Mouse (Mus musculus): ENCODE results near the gene Hivep3. TPM values are rescaled to one million over a fixed set of nuclear protein-coding genes. Genes with fewer than 3 reads are reported as not detected.

Gene Hivep3
- total and polyA plus RNA-seq, 3 experiments, result 5.1 to 8.2 (median 6.0) TPM

- TF ChIP-seq CTCF (IDR thresholded peaks at IDR 0.05), result no peak
- no peak for TF ChIP-seq POLR2A (IDR thresholded peaks at IDR 0.05; ENCODE audit: insufficient read depth, low read depth, low read length)
- TF ChIP-seq EP300 (IDR thresholded peaks at IDR 0.05; ENCODE audit: insufficient read depth, low read depth, low read length), result no peak
- 2% methylated on average over 40 of the region's 44 CpGs for WGBS
- no peak for DNase-seq
- Histone ChIP-seq H3K9ac (ENCODE audit: low read depth, low read length) (peak overlapping the region; percentile 89), H3K4me3 (peak overlapping the region; percentile 97), H3K4me1 (ENCODE audit: control insufficient read depth, insufficient read depth, low read length) (peaks cover 3% of the 10 kb centered on the region; the same call in 1 of the 2 replicates), H3K27me3 (ENCODE audit: control insufficient read depth, insufficient read depth, low read length) (no peaks in the 10 kb centered on the region), H3K27ac (peak overlapping the region; percentile 78), H3K36me3 (ENCODE audit: control insufficient read depth, insufficient read depth, low read length) (no peaks in the 10 kb centered on the region), H3K79me2 (replicated peaks; ENCODE audit: control insufficient read depth, insufficient read depth, low read length) (no peaks in the 10 kb centered on the region)
- intact Hi-C loops (cut with DNase I), result loop anchor here (2.0 to 5.0 kb wide), 2 partner anchors 73 to 192 kb away; no protein-coding TSS in a partner anchor
These were observed 358 bp downstream of the Hivep3 start for GRCm38 (mm10) chr4:119733942-119734341.

- WGBS, result 35% methylated on average over 4 of the region's 4 CpGs
- TF ChIP-seq POLR2A (IDR thresholded peaks at IDR 0.05; ENCODE audit: insufficient read depth, low read depth, low read length), result no peak
- TF ChIP-seq EP300 (IDR thresholded peaks at IDR 0.05; ENCODE audit: insufficient read depth, low read depth, low read length), result no peak
- no peak for TF ChIP-seq CTCF (IDR thresholded peaks at IDR 0.05)
- Histone ChIP-seq H3K27me3 (ENCODE audit: control insufficient read depth, insufficient read depth, low read length) (no peaks in the 10 kb centered on the region), H3K9ac (ENCODE audit: low read depth, low read length) (peak overlapping the region; percentile 89), H3K27ac (no peak overlapping the region; the same call in 1 of the 2 replicates), H3K4me1 (ENCODE audit: control insufficient read depth, insufficient read depth, low read length) (peaks cover 3% of the 10 kb centered on the region; the same call in 1 of the 2 replicates), H3K4me3 (peak overlapping the region; percentile 97), H3K79me2 (replicated peaks; ENCODE audit: control insufficient read depth, insufficient read depth, low read length) (no peaks in the 10 kb centered on the region), H3K36me3 (ENCODE audit: control insufficient read depth, insufficient read depth, low read length) (no peaks in the 10 kb centered on the region)
- intact Hi-C loops (cut with DNase I), result loop anchor here (5.0 kb wide), 1 partner anchor 192 kb away; no protein-coding TSS in a partner anchor
- no peak for DNase-seq
These were observed 768 bp downstream of the Hivep3 start for GRCm38 (mm10) chr4:119734352-119734751.

GRCm38 (mm10) chr4:119738641-119739040, 5.1 kb downstream of the Hivep3 start:
- DNase-seq, result peak; percentile 32 to 47

GRCm38 (mm10) chr4:119739301-119740062, 5.9 kb downstream of the Hivep3 start:
- TF ChIP-seq EP300 (IDR thresholded peaks at IDR 0.05; ENCODE audit: insufficient read depth, low read depth, low read length) (no peak), CTCF (IDR thresholded peaks at IDR 0.05) (no peak), POLR2A (IDR thresholded peaks at IDR 0.05; ENCODE audit: insufficient read depth, low read depth, low read length) (no peak)
- intact Hi-C loops (cut with DNase I), result no loop called here
- Histone ChIP-seq H3K27ac (no peak overlapping the region), H3K36me3 (ENCODE audit: control insufficient read depth, insufficient read depth, low read length) (no peaks in the 10 kb centered on the region), H3K79me2 (replicated peaks; ENCODE audit: control insufficient read depth, insufficient read depth, low read length) (no peaks in the 10 kb centered on the region), H3K4me1 (ENCODE audit: control insufficient read depth, insufficient read depth, low read length) (peaks cover 3% of the 10 kb centered on the region; the same call in 1 of the 2 replicates), H3K9ac (ENCODE audit: low read depth, low read length) (no peak overlapping the region), H3K4me3 (no peak overlapping the region), H3K27me3 (ENCODE audit: control insufficient read depth, insufficient read depth, low read length) (no peaks in the 10 kb centered on the region)
- WGBS, result 55% methylated on average over 9 of the region's 9 CpGs
- no peak for DNase-seq

More at GRCm38 (mm10) chr4:119738641-119739040, 5.1 kb downstream of the Hivep3 start:
- Histone ChIP-seq H3K4me3 (no peak overlapping the region), H3K27me3 (ENCODE audit: control insufficient read depth, insufficient read depth, low read length) (no peaks in the 10 kb centered on the region), H3K9ac (ENCODE audit: low read depth, low read length) (no peak overlapping the region), H3K36me3 (ENCODE audit: control insufficient read depth, insufficient read depth, low read length) (no peaks in the 10 kb centered on the region), H3K79me2 (replicated peaks; ENCODE audit: control insufficient read depth, insufficient read depth, low read length) (no peaks in the 10 kb centered on the region), H3K4me1 (ENCODE audit: control insufficient read depth, insufficient read depth, low read length) (peaks cover 3% of the 10 kb centered on the region; the same call in 1 of the 2 replicates), H3K27ac (no peak overlapping the region)
- WGBS, result 41% methylated on average over 4 of the region's 4 CpGs
- no peak for TF ChIP-seq POLR2A (IDR thresholded peaks at IDR 0.05; ENCODE audit: insufficient read depth, low read depth, low read length)
- no peak for TF ChIP-seq CTCF (IDR thresholded peaks at IDR 0.05)
- no peak for TF ChIP-seq EP300 (IDR thresholded peaks at IDR 0.05; ENCODE audit: insufficient read depth, low read depth, low read length)
- intact Hi-C loops (cut with DNase I), result no loop called here

- H3K27ac ChIP-seq, result no peak overlapping the region
- no peak overlapping the region for H3K4me3 ChIP-seq
- no peak overlapping the region for H3K9ac ChIP-seq (ENCODE audit: low read depth, low read length)
- intact Hi-C loops (cut with DNase I), result no loop called here
- no peak for DNase-seq
- WGBS, result 94% methylated on average over 2 of the region's 2 CpGs
- TF ChIP-seq EP300 (IDR thresholded peaks at IDR 0.05; ENCODE audit: insufficient read depth, low read depth, low read length) (no peak), POLR2A (IDR thresholded peaks at IDR 0.05; ENCODE audit: insufficient read depth, low read depth, low read length) (no peak), CTCF (IDR thresholded peaks at IDR 0.05) (no peak)
- peaks cover 8% of the 10 kb centered on the region for H3K4me1 ChIP-seq (ENCODE audit: control insufficient read depth, insufficient read depth, low read length)
- no peaks in the 10 kb centered on the region for H3K36me3 ChIP-seq (ENCODE audit: control insufficient read depth, insufficient read depth, low read length)
- no peaks in the 10 kb centered on the region for H3K27me3 ChIP-seq (ENCODE audit: control insufficient read depth, insufficient read depth, low read length)
- H3K79me2 ChIP-seq (replicated peaks; ENCODE audit: control insufficient read depth, insufficient read depth, low read length), result no peaks in the 10 kb centered on the region
These were observed 14.8 kb downstream of the Hivep3 start for GRCm38 (mm10) chr4:119748341-119748740.

GRCm38 (mm10) chr4:119750157-119750556, 16.6 kb downstream of the Hivep3 start:
- no peaks in the 10 kb centered on the region for H3K79me2 ChIP-seq (replicated peaks; ENCODE audit: control insufficient read depth, insufficient read depth, low read length)
- H3K27me3 ChIP-seq (ENCODE audit: control insufficient read depth, insufficient read depth, low read length), result no peaks in the 10 kb centered on the region
- no peak for DNase-seq
- no peaks in the 10 kb centered on the region for H3K36me3 ChIP-seq (ENCODE audit: control insufficient read depth, insufficient read depth, low read length)
- 66% methylated on average over 4 of the region's 4 CpGs for WGBS
- intact Hi-C loops (cut with DNase I), result no loop called here
- no peak for TF ChIP-seq CTCF (IDR thresholded peaks at IDR 0.05)
- TF ChIP-seq EP300 (IDR thresholded peaks at IDR 0.05; ENCODE audit: insufficient read depth, low read depth, low read length), result no peak
- TF ChIP-seq POLR2A (IDR thresholded peaks at IDR 0.05; ENCODE audit: insufficient read depth, low read depth, low read length), result no peak
- peaks cover 8% of the 10 kb centered on the region for H3K4me1 ChIP-seq (ENCODE audit: control insufficient read depth, insufficient read depth, low read length)
- no peak overlapping the region for H3K27ac ChIP-seq
- no peak overlapping the region for H3K4me3 ChIP-seq
- H3K9ac ChIP-seq (ENCODE audit: low read depth, low read length), result no peak overlapping the region
